Mouse (Mus musculus): ENCODE results near the gene Rab40c. TPM values are rescaled to one million over a fixed set of nuclear protein-coding genes. Genes with fewer than 3 reads are reported as not detected.

Gene Rab40c
- polyA plus RNA-seq, 1 experiment from 2014 or later, result 20.2 TPM

GRCm38 (mm10) chr17:25950706-25951105, 31.2 kb upstream of the Rab40c start:
- TF ChIP-seq CTCF (IDR thresholded peaks at IDR 0.05; ENCODE audit: low read depth) (no peak), EP300 (optimal IDR thresholded peaks at IDR 0.05) (no peak)
- no peaks in the 10 kb centered on the region for H3K36me3 ChIP-seq (ENCODE audit: control insufficient read depth, insufficient read depth, low read length)
- no peak overlapping the region for H3K9ac ChIP-seq (ENCODE audit: low read length)
- no CpG with 5 or more reads among the region's 3 CpGs for WGBS
- H3K27me3 ChIP-seq (ENCODE audit: control insufficient read depth, insufficient read depth, low read length), result 0 out of 2 replicates have a peak, but pooled peaks cover 4% of the 10 kb centered on the region
- ATAC-seq (ENCODE audit: low FRiP score, low TSS enrichment) (no peak), DNase-seq (ENCODE audit: low spot score) (no peak)
- no peaks in the 10 kb centered on the region for H3K4me1 ChIP-seq (replicated peaks; ENCODE audit: control insufficient read depth, insufficient read depth)
- no peak overlapping the region for H3K27ac ChIP-seq (replicated peaks)
- no peak overlapping the region for H3K4me2 ChIP-seq (replicated peaks; ENCODE audit: low read depth)
- H3K9me3 ChIP-seq (ENCODE audit: control insufficient read depth, low read length), result no peaks in the 10 kb centered on the region
- H3K4me3 ChIP-seq (ENCODE audit: low read depth, low read length), result no peak overlapping the region

GRCm38 (mm10) chr17:25949981-25950380, 30.5 kb upstream of the Rab40c start:
- H3K4me1 ChIP-seq (replicated peaks; ENCODE audit: control insufficient read depth, insufficient read depth), result no peaks in the 10 kb centered on the region
- WGBS, result 72% methylated on average over 5 of the region's 5 CpGs
- no peak overlapping the region for H3K4me2 ChIP-seq (replicated peaks; ENCODE audit: low read depth)
- 0 out of 2 replicates have a peak, but pooled peaks cover 4% of the 10 kb centered on the region for H3K27me3 ChIP-seq (ENCODE audit: control insufficient read depth, insufficient read depth, low read length)
- H3K9ac ChIP-seq (ENCODE audit: low read length), result no peak overlapping the region
- H3K36me3 ChIP-seq (ENCODE audit: control insufficient read depth, insufficient read depth, low read length), result no peaks in the 10 kb centered on the region
- no peak for DNase-seq (ENCODE audit: low spot score)
- no peaks in the 10 kb centered on the region for H3K9me3 ChIP-seq (ENCODE audit: control insufficient read depth, low read length)
- H3K27ac ChIP-seq (replicated peaks), result no peak overlapping the region
- ATAC-seq (ENCODE audit: low FRiP score, low TSS enrichment), result no peak
- H3K4me3 ChIP-seq (ENCODE audit: low read depth, low read length), result no peak overlapping the region
- TF ChIP-seq EP300 (optimal IDR thresholded peaks at IDR 0.05), result no peak
- no peak for TF ChIP-seq CTCF (IDR thresholded peaks at IDR 0.05; ENCODE audit: low read depth)

GRCm38 (mm10) chr17:25948051-25948450, 28.5 kb upstream of the Rab40c start:
- 83% methylated on average over 8 of the region's 8 CpGs for WGBS
- Histone ChIP-seq H3K27me3 (ENCODE audit: control insufficient read depth, insufficient read depth, low read length) (0 out of 2 replicates have a peak, but pooled peaks cover 4% of the 10 kb centered on the region), H3K27ac (replicated peaks) (no peak overlapping the region), H3K4me2 (replicated peaks; ENCODE audit: low read depth) (no peak overlapping the region), H3K4me3 (ENCODE audit: low read depth, low read length) (no peak overlapping the region), H3K36me3 (ENCODE audit: control insufficient read depth, insufficient read depth, low read length) (no peaks in the 10 kb centered on the region), H3K4me1 (replicated peaks; ENCODE audit: control insufficient read depth, insufficient read depth) (no peaks in the 10 kb centered on the region), H3K9me3 (ENCODE audit: control insufficient read depth, low read length) (no peaks in the 10 kb centered on the region), H3K9ac (ENCODE audit: low read length) (no peak overlapping the region)
- no peak for DNase-seq (ENCODE audit: low spot score)
- TF ChIP-seq EP300 (optimal IDR thresholded peaks at IDR 0.05) (no peak), CTCF (IDR thresholded peaks at IDR 0.05; ENCODE audit: low read depth) (no peak)
- no peak for ATAC-seq (ENCODE audit: low FRiP score, low TSS enrichment)

- WGBS, result 86% methylated on average over 4 of the region's 4 CpGs
Measured at GRCm38 (mm10) chr17:25947576-25947975, 28.0 kb upstream of the Rab40c start.

GRCm38 (mm10) chr17:25946891-25947290, 27.4 kb upstream of the Rab40c start:
- H3K27ac ChIP-seq (replicated peaks), result no peak overlapping the region
- no peak overlapping the region for H3K4me2 ChIP-seq (replicated peaks; ENCODE audit: low read depth)
- DNase-seq (ENCODE audit: low spot score) (no peak), ATAC-seq (ENCODE audit: low FRiP score, low TSS enrichment) (no peak)
- no peaks in the 10 kb centered on the region for H3K27me3 ChIP-seq (ENCODE audit: control insufficient read depth, insufficient read depth, low read length)
- no peak for TF ChIP-seq EP300 (optimal IDR thresholded peaks at IDR 0.05)
- no peak for TF ChIP-seq CTCF (IDR thresholded peaks at IDR 0.05; ENCODE audit: low read depth)
- no peak overlapping the region for H3K4me3 ChIP-seq (ENCODE audit: low read depth, low read length)
- H3K4me1 ChIP-seq (replicated peaks; ENCODE audit: control insufficient read depth, insufficient read depth), result no peaks in the 10 kb centered on the region
- H3K9ac ChIP-seq (ENCODE audit: low read length), result no peak overlapping the region
- 82% methylated on average over 8 of the region's 8 CpGs for WGBS
- H3K36me3 ChIP-seq (ENCODE audit: control insufficient read depth, insufficient read depth, low read length), result no peaks in the 10 kb centered on the region
- H3K9me3 ChIP-seq (ENCODE audit: control insufficient read depth, low read length), result no peaks in the 10 kb centered on the region

More at GRCm38 (mm10) chr17:25947576-25947975, 28.0 kb upstream of the Rab40c start:
- H3K36me3 ChIP-seq (ENCODE audit: control insufficient read depth, insufficient read depth, low read length), result no peaks in the 10 kb centered on the region
- ATAC-seq (ENCODE audit: low FRiP score, low TSS enrichment), result no peak
- H3K4me1 ChIP-seq (replicated peaks; ENCODE audit: control insufficient read depth, insufficient read depth), result no peaks in the 10 kb centered on the region
- H3K4me2 ChIP-seq (replicated peaks; ENCODE audit: low read depth), result no peak overlapping the region
- 0 out of 2 replicates have a peak, but pooled peaks cover 4% of the 10 kb centered on the region for H3K27me3 ChIP-seq (ENCODE audit: control insufficient read depth, insufficient read depth, low read length)
- H3K9me3 ChIP-seq (ENCODE audit: control insufficient read depth, low read length), result no peaks in the 10 kb centered on the region
- no peak overlapping the region for H3K4me3 ChIP-seq (ENCODE audit: low read depth, low read length)
- no peak overlapping the region for H3K9ac ChIP-seq (ENCODE audit: low read length)
- no peak overlapping the region for H3K27ac ChIP-seq (replicated peaks)
- TF ChIP-seq EP300 (optimal IDR thresholded peaks at IDR 0.05) (no peak), CTCF (IDR thresholded peaks at IDR 0.05; ENCODE audit: low read depth) (no peak)
- no peak for DNase-seq (ENCODE audit: low spot score)

- WGBS, result 60% methylated on average over 7 of the region's 7 CpGs
- H3K4me1 ChIP-seq (replicated peaks; ENCODE audit: control insufficient read depth, insufficient read depth), result no peaks in the 10 kb centered on the region
- ATAC-seq (ENCODE audit: low FRiP score, low TSS enrichment) (no peak), DNase-seq (ENCODE audit: low spot score) (no peak)
- H3K27ac ChIP-seq (replicated peaks), result no peak overlapping the region
- H3K36me3 ChIP-seq (ENCODE audit: control insufficient read depth, insufficient read depth, low read length), result no peaks in the 10 kb centered on the region
- H3K27me3 ChIP-seq (ENCODE audit: control insufficient read depth, insufficient read depth, low read length), result no peaks in the 10 kb centered on the region
- H3K4me3 ChIP-seq (ENCODE audit: low read depth, low read length), result no peak overlapping the region
- H3K9ac ChIP-seq (ENCODE audit: low read length), result no peak overlapping the region
- no peaks in the 10 kb centered on the region for H3K9me3 ChIP-seq (ENCODE audit: control insufficient read depth, low read length)
- no peak overlapping the region for H3K4me2 ChIP-seq (replicated peaks; ENCODE audit: low read depth)
- TF ChIP-seq CTCF (IDR thresholded peaks at IDR 0.05; ENCODE audit: low read depth), result no peak
- no peak for TF ChIP-seq EP300 (optimal IDR thresholded peaks at IDR 0.05)
Measured at GRCm38 (mm10) chr17:25946349-25946748, 26.8 kb upstream of the Rab40c start.

Measured in stomach, postnatal 0 days (tissue).